ENCODE assay signal across 25 mouse cellular contexts in genomic region chr2:84962906-84963507, GRCm38 (mm10). TPM values are rescaled to one million over a fixed set of nuclear protein-coding genes. Genes with fewer than 3 reads are reported as not detected.
A peak's percentile ranks its signal among the peaks of the same experiment; 100 is the strongest.
DNase-seq lines count a peak whose midpoint lies in the region; ATAC-seq and TF ChIP-seq lines count a peak whose summit lies in the region.
"Had no signal": no experiment of that assay in that cellular context is flagged by ENCODE, and none has a peak within 500 bp of the region (broad histone marks: within the 10 kb centered on the region; RNA-seq: fewer than 3 reads in every experiment).

No protein-coding gene starts in this region.

- H3K27me3 ChIP-seq in heart, embryonic 10.5 days (ENCODE audit: insufficient read depth, poor library complexity, severe bottlenecking): no peaks in the 10 kb centered on the region
- H3K27me3 ChIP-seq in midbrain, embryonic 11.5 days (ENCODE audit: control insufficient read depth, insufficient read depth, low read length): no peaks in the 10 kb centered on the region
- no peaks in the 10 kb centered on the region for H3K27me3 ChIP-seq in midbrain, postnatal 0 days (ENCODE audit: insufficient read depth, low read length)
- no peaks in the 10 kb centered on the region for H3K27me3 ChIP-seq in limb, embryonic 10.5 days (ENCODE audit: low read depth, poor library complexity, severe bottlenecking)
- H3K27me3 ChIP-seq: embryonic facial prominence, embryonic 13.5 days; limb, embryonic 12.5 days; liver, embryonic 15.5 days had no signal

- peak; percentile 66 for DNase-seq in heart, adult 11 months
- no peak for DNase-seq in heart, embryonic 10.5 days (ENCODE audit: low spot score)
- DNase-seq in midbrain, embryonic 11.5 days (ENCODE audit: low spot score, missing footprints): peak; percentile 87
- no peak for DNase-seq in midbrain, postnatal 0 days (ENCODE audit: low spot score)
- DNase-seq in limb, embryonic 10.5 days (ENCODE audit: low spot score): peak; percentile 21
- DNase-seq in B cell, adult 2 months: no peak
- no peak for DNase-seq in right cerebral cortex, postnatal 14 days
- DNase-seq: adrenal gland, adult 8-10 months; cerebellum, adult 18-20 months; cerebellum, postnatal 36 days; gastrocnemius, postnatal 25 days; heart, postnatal 10 days; lung, postnatal 10 days had no signal

- ATAC-seq in midbrain, embryonic 11.5 days (ENCODE audit: low FRiP score): peak; percentile 77
- ATAC-seq in midbrain, postnatal 0 days (ENCODE audit: low FRiP score): no peak
- ATAC-seq: forebrain, embryonic 14.5 days; intestine, postnatal 0 days had no signal

- H3K9ac ChIP-seq in midbrain, embryonic 11.5 days (ENCODE audit: low read length): no peak overlapping the region
- no peak overlapping the region for H3K9ac ChIP-seq in midbrain, postnatal 0 days (replicated peaks; ENCODE audit: low read length, poor library complexity, severe bottlenecking)
- H3K9ac ChIP-seq: embryonic facial prominence, embryonic 13.5 days; hindbrain, embryonic 14.5 days; limb, embryonic 12.5 days; liver, embryonic 15.5 days had no signal

- TF ChIP-seq CTCF in midbrain, postnatal 0 days (IDR thresholded peaks at IDR 0.05): no peak

- no peak overlapping the region for H3K27ac ChIP-seq in heart, embryonic 10.5 days
- no peak overlapping the region; the same call in 1 of the 2 replicates for H3K27ac ChIP-seq in midbrain, embryonic 11.5 days (ENCODE audit: low read depth, low read length)
- H3K27ac ChIP-seq in midbrain, postnatal 0 days (ENCODE audit: low read depth, low read length): no peak overlapping the region
- H3K27ac ChIP-seq in limb, embryonic 10.5 days: no peak overlapping the region
- H3K27ac ChIP-seq: embryonic facial prominence, embryonic 13.5 days; hindbrain, embryonic 14.5 days; kidney, postnatal 0 days; limb, embryonic 12.5 days; liver, embryonic 15.5 days; stomach, postnatal 0 days had no signal

- WGBS in heart, embryonic 10.5 days: 43% methylated on average over 6 of the region's 6 CpGs
- WGBS in midbrain, embryonic 11.5 days: 21% methylated on average over 6 of the region's 6 CpGs
- WGBS in midbrain, postnatal 0 days: 14% methylated on average over 6 of the region's 6 CpGs
- WGBS in limb, embryonic 10.5 days: 46% methylated on average over 6 of the region's 6 CpGs

- peaks cover 2% of the 10 kb centered on the region; the same call in 1 of the 2 replicates for H3K36me3 ChIP-seq in heart, embryonic 10.5 days
- H3K36me3 ChIP-seq in midbrain, embryonic 11.5 days (ENCODE audit: control insufficient read depth, insufficient read depth, low read length): no peaks in the 10 kb centered on the region
- no peaks in the 10 kb centered on the region for H3K36me3 ChIP-seq in midbrain, postnatal 0 days (ENCODE audit: insufficient read depth, low read length)
- H3K36me3 ChIP-seq in limb, embryonic 10.5 days: peaks cover 14% of the 10 kb centered on the region

- no peak overlapping the region for H3K4me3 ChIP-seq in heart, embryonic 10.5 days
- H3K4me3 ChIP-seq in midbrain, embryonic 11.5 days (ENCODE audit: low read depth, low read length): no peak overlapping the region
- no peak overlapping the region for H3K4me3 ChIP-seq in midbrain, postnatal 0 days (ENCODE audit: low read depth, low read length)
- H3K4me3 ChIP-seq in limb, embryonic 10.5 days: no peak overlapping the region
- H3K4me3 ChIP-seq: embryonic facial prominence, embryonic 13.5 days; limb, embryonic 12.5 days; liver, embryonic 15.5 days had no signal

- no peaks in the 10 kb centered on the region for H3K9me3 ChIP-seq in heart, embryonic 10.5 days
- no peaks in the 10 kb centered on the region for H3K9me3 ChIP-seq in midbrain, embryonic 11.5 days (ENCODE audit: control insufficient read depth, low read length)
- no peaks in the 10 kb centered on the region for H3K9me3 ChIP-seq in midbrain, postnatal 0 days (ENCODE audit: low read length)
- no peaks in the 10 kb centered on the region for H3K9me3 ChIP-seq in limb, embryonic 10.5 days (replicated peaks)
- H3K9me3 ChIP-seq: embryonic facial prominence, embryonic 13.5 days; limb, embryonic 12.5 days; liver, embryonic 15.5 days had no signal

- H3K4me2 ChIP-seq in midbrain, embryonic 11.5 days: no peak overlapping the region
- H3K4me2 ChIP-seq in midbrain, postnatal 0 days (ENCODE audit: low read depth, low read length, poor library complexity, severe bottlenecking): no peak overlapping the region
- H3K4me2 ChIP-seq: embryonic facial prominence, embryonic 13.5 days; heart, embryonic 11.5 days; hindbrain, embryonic 14.5 days; limb, embryonic 12.5 days; liver, embryonic 15.5 days had no signal

- H3K4me1 ChIP-seq in heart, embryonic 10.5 days: 0 out of 2 replicates have a peak, but pooled peaks cover 6% of the 10 kb centered on the region
- H3K4me1 ChIP-seq in midbrain, embryonic 11.5 days (ENCODE audit: control insufficient read depth, insufficient read depth, low read length): peaks cover 7% of the 10 kb centered on the region; the same call in 1 of the 2 replicates
- H3K4me1 ChIP-seq in midbrain, postnatal 0 days (ENCODE audit: insufficient read depth, low read length): no peaks in the 10 kb centered on the region
- no peaks in the 10 kb centered on the region for H3K4me1 ChIP-seq in limb, embryonic 10.5 days
- H3K4me1 ChIP-seq: embryonic facial prominence, embryonic 13.5 days had no signal

RNA-seq across cellular contexts. Expression of gene Prg2, which starts 17.3 kb away (rescaled TPM):
- 0.64 TPM in 1 of 2 replicates, not detected in the other for polyA plus RNA-seq in heart, embryonic 10.5 days (2016; fragmentation: Nextera tagmentation; extraction: Ambion mirVana)
- polyA plus RNA-seq in midbrain, embryonic 11.5 days (2014; fragmentation: Nextera tagmentation; extraction: Ambion mirVana): 0.22 and 0.52 TPM in 2 replicates
- not detected in 2 replicates for total RNA-seq in midbrain, postnatal 0 days (2014; rRNA removed)
- polyA plus RNA-seq in midbrain, postnatal 0 days (2015; fragmentation: Nextera tagmentation; extraction: Ambion mirVana): not detected in 2 replicates
- polyA plus RNA-seq in limb, embryonic 10.5 days (2016; fragmentation: Nextera tagmentation; extraction: Ambion mirVana): 0.18 TPM in 1 of 2 replicates, not detected in the other
- total RNA-seq: adrenal gland, adult 8-10 months; gastrocnemius, postnatal 25 days; layer of hippocampus, postnatal 14 days had no signal
- polyA plus RNA-seq: forebrain, embryonic 14.5 days; hindbrain, embryonic 14.5 days; intestine, postnatal 0 days; kidney, postnatal 0 days; neural tube, embryonic 14.5 days had no signal

RNA-seq across cellular contexts. Expression of gene Prg3, which starts 25.0 kb away (rescaled TPM):
- 0.31 TPM in 1 of 2 replicates, not detected in the other for polyA plus RNA-seq in heart, embryonic 10.5 days (2016; fragmentation: Nextera tagmentation; extraction: Ambion mirVana)
- polyA plus RNA-seq in midbrain, embryonic 11.5 days (2014; fragmentation: Nextera tagmentation; extraction: Ambion mirVana): not detected in 2 replicates
- not detected in 2 replicates for total RNA-seq in midbrain, postnatal 0 days (2014; rRNA removed)
- not detected in 2 replicates for polyA plus RNA-seq in midbrain, postnatal 0 days (2015; fragmentation: Nextera tagmentation; extraction: Ambion mirVana)
- 0.15 TPM in 1 of 2 replicates, not detected in the other for polyA plus RNA-seq in limb, embryonic 10.5 days (2016; fragmentation: Nextera tagmentation; extraction: Ambion mirVana)
- total RNA-seq: adrenal gland, adult 8-10 months; gastrocnemius, postnatal 25 days; heart, postnatal 10 days; layer of hippocampus, postnatal 14 days had no signal
- polyA plus RNA-seq: forebrain, embryonic 14.5 days; hindbrain, embryonic 14.5 days; intestine, postnatal 0 days; kidney, postnatal 0 days; limb, embryonic 12.5 days; neural tube, embryonic 14.5 days; stomach, postnatal 0 days; urinary bladder, adult 2 months had no signal

RNA-seq across cellular contexts. Expression of gene Slc43a3, which starts 26.6 kb away (rescaled TPM):
- polyA plus RNA-seq in heart, embryonic 10.5 days (2016; fragmentation: Nextera tagmentation; extraction: Ambion mirVana): 48.4 and 50.9 TPM in 2 replicates
- 17.6 and 19.0 TPM in 2 replicates for polyA plus RNA-seq in midbrain, embryonic 11.5 days (2014; fragmentation: Nextera tagmentation; extraction: Ambion mirVana)
- 1.7 and 2.0 TPM in 2 replicates for total RNA-seq in midbrain, postnatal 0 days (2014; rRNA removed)
- 1.9 and 2.0 TPM in 2 replicates for polyA plus RNA-seq in midbrain, postnatal 0 days (2015; fragmentation: Nextera tagmentation; extraction: Ambion mirVana)
- polyA plus RNA-seq in limb, embryonic 10.5 days (2016; fragmentation: Nextera tagmentation; extraction: Ambion mirVana): 30.4 and 32.8 TPM in 2 replicates

Comparison
In these comparisons a context has a peak if more than half of its experiments do, and no peak if none do; other contexts are left out.
1. DNase-seq: peak in heart, adult 11 months (single experiment), midbrain, embryonic 11.5 days (single experiment) and limb, embryonic 10.5 days (single experiment); none in heart, embryonic 10.5 days (single experiment), midbrain, postnatal 0 days (single experiment), B cell, adult 2 months (0 of 2) and right cerebral cortex, postnatal 14 days (single experiment).